Mouse (Mus musculus) right cerebral cortex, adult 18-20 months (tissue): ENCODE measurements around the gene Twnk.
"Not testable (repeated sequence)": the region's sequence is repeated elsewhere in the genome, so short reads cannot be mapped to it uniquely, and the experiment has no call there.

Experiments
- DNase-seq: peaks from one replicate; pipeline ENCODE4 v3.0.0; 2022; ENCODE audit warnings: mixed read lengths

Twnk gene

DNA sequence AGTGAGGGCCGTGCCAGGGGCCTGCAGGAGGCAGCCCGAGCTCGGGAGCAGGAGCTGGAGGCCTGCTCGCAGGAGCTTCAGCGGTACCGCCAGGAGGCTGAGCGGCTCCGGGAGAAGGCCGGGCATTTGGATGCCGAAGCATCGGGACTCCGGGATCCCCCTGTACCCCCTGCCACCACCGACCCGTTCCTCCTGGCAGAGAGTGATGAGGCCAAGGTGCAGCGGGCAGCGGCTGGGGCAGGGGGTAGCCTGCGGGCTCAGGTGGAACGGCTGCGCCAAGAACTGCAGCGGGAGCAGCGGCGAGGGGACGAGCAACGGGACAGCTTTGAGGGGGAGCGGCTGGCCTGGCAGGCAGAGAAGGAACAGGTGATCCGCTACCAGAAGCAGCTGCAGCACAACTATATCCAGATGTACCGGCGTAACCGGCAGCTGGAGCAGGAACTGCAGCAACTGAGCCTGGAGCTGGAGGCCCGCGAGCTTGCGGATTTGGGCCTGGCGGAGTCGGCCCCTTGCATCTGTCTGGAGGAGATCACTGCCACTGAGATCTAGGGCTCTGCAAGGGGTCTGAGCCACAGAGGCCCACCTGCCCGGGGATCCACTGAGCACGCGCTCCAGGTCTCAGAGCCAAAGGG lies 20.6 kb downstream of the Twnk start:
- DNase-seq, result no peak

- no peak for DNase-seq
These were observed 21.7 kb downstream of the Twnk start for GRCm38 (mm10) chr19:45026958-45027670.

- no peak for DNase-seq
These were observed 22.4 kb downstream of the Twnk start for GRCm38 (mm10) chr19:45027848-45028247.

DNA sequence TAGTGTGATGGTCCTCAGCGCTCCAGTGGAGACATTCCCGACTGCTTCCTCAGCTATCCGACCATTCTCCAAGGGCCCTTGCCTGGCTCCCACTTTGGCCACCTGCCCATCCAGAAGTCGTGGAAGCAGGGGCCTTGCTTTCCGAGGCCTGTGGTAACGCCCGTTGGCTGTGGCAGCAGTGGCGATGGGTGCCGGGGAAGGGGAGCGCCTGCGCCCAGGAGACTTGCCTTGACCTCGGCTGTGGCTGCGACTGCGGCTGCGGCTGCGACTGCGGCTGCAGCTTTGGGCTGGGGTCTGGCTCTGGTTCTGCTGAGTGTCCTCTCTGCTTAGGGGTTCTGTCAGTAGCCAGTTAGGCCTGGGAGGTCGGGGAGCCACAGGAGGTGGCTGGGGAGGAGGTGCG lies 23.3 kb downstream of the Twnk start:
- no peak for DNase-seq

GRCm38 (mm10) chr19:45029571-45029970 lies 24.1 kb downstream of the Twnk start:
- DNase-seq, result no peak

GRCm38 (mm10) chr19:45030111-45030510 lies 24.6 kb downstream of the Twnk start:
- no peak for DNase-seq

DNA sequence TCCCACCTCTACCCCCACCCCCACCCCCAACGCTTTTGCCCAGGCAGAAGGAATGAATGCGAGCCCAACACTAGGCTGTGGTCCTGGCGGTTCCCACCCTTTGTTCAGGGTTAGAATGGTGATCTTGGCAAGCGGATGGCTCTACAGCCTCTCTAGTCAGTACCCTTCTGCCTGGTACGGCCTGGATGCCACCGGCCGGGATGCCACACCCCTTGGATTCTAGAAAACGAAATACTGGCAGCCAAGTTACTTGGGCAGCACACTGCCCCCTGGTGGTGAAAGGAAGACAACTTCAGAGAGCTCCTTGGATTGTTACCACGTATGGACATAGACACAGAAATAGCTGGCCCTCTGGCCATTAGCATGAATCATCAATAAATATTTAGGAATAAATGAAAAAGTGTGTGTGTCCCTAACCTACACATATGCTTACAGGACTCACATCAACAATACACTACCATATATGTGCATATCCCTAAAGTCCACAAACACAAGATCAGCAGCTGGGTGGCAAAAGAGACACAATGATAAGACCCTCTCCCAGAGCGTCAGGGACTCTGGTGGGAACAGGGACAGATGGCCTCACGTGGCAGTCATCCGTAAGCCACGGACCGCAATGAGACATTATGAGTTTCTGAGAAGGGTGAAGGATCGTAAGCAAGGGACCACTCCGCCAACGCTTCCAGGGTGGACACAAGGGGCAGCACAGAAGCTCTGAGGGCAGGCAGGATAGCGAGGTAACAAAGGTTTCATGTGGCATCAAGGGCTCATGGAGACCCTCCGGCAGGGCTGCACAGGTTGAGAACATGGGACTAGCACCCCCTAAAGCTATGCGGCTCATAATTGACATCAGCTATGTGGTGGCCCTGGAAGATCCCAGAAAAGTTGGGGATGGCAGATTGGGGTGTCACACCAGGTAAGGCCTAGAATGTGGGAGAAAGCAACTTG lies 25.6 kb downstream of the Twnk start:
- peak; percentile 87 for DNase-seq

GRCm38 (mm10) chr19:45031780-45032179 lies 26.3 kb downstream of the Twnk start:
- DNase-seq, result peak; percentile 76

DNA sequence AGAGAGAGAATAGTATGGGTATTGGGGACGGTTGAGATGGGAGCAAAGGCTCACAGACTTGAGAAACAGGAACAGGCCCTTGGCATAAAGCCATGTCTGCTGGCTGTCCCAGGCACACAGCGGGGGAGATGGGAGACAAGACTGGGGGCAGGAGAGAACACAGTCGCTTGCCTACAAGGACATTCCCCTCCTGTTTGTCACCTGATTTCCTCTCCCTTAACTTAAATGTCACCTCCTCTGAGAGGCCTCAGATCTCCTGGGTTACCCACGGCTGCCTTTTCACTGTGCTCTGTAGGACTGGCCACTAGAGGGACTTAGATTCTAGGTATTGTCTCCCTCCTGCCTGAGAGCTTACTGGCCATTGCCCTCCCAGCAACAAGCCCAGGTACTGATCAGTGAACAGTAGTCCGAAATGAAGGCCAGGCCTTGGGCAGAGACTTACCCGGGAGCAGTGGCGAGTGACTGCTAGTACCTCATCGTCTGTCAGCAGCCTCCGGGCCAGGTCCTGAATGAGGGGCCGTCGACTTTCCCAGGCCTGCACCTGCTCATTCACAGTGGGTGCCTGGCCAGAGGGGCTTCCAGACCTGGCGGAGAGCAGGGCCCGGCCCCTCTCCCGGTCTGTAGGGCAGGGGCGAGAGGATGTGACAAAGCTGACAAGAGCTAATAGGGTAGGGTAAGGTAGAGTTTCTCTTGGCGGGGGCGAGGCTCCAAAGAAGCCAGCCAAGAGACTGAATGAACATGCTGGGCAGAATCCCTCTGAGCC lies 27.3 kb downstream of the Twnk start:
- DNase-seq, result no peak

GRCm38 (mm10) chr19:45036867-45037266 lies 31.4 kb downstream of the Twnk start:
- no peak for DNase-seq

GRCm38 (mm10) chr19:45038198-45038597 lies 32.7 kb downstream of the Twnk start:
- DNase-seq, result not testable (repeated sequence)

DNA sequence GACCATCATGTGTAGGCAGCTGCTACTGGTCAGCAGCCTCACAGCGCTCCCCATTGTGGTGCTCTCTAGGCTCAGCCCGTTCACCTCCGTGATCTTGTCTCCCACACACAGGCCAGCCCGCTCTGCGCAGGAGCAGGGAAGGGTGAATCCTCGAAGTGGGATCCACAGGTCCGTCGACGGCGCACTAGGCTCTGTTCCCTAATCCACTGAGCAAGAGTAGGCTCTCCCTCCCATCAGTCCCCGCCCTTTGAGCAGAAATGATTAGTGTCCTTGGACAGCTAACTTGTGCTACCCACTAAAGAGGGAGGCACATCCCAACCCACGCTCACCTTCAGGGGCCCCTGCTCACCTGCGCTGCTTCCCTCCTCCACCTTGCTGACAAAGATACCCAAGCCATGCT lies 34.8 kb downstream of the Twnk start:
- DNase-seq, result no peak

GRCm38 (mm10) chr19:45044389-45044927 lies 39.0 kb downstream of the Twnk start:
- no peak for DNase-seq

GRCm38 (mm10) chr19:45045236-45045635 lies 39.8 kb downstream of the Twnk start:
- no peak for DNase-seq

- DNase-seq, result no peak
These were observed 40.2 kb downstream of the Twnk start, which contains the start of gene Pdzd7 for GRCm38 (mm10) chr19:45045651-45046050. Pdzd7 (minus strand) TSS chr19:45045717.

DNA sequence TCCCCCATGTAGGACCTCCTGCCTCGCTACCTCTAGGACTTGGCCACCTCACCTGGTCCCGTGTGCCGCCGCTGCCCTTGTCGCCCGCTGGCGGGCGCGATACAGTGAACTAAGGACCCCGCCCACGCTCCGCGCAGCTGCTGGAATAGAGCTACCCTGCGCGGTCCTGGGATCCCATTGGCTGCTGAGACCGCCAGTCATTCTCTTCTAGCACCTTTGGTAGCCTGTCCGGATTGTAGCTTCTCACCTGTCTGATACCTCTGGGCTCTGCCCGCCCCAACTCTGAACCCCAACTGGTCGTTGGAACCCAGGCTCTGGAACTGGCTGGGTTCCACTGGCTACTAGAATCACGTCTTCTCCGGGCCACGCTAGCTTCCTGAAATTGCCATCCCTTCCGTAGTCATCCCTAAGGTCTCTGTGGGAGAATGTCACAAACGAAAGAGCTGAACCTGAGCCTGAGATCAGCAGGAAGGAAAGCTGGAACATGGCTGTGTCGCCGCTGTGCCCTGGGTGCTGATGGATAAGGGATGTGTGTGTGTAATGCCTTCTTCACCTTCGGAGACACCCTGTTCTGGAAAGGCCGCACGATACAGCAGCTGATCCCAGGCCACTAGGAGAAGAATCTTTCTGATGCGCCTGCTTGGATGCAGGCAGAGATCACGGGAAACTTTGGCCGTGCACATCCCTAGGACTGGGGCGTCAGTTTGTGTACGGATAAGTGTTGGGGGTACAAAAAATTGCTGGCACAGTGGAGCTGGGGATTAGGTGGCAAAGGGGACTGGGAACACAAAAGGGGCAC lies 41.3 kb downstream of the Twnk start:
- peak; percentile 92 for DNase-seq

DNA sequence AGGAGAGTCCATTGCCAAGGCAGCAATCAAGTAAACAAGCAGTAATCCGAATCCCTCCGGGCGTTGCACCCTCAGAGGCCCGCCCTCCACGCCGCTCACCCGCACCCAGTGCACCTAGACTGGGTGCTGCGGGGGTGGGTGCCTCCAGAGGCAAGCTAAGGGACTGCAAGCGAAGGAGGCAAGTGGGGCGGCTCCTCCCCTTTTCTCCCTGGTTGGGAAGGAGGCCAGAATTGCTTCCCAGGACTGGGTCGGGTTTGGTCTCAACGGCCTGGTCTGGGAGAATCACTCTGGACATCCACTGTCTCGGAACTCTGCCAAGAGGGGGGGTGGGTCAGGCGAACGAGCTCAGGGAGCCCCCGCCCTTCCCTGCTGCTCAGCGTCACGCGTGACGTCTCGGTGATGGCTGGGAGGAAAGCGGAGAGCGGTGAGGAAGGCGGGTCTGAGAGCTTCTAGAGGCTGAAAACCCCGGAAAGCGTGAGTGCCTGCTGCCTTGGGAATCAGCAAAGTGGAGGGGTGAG lies 42.0 kb downstream of the Twnk start, which contains the start of gene Sfxn3:
Sfxn3 (plus strand) TSS at position 87 of the 518 bp plus-strand sequence.
- DNase-seq, result peak; percentile 94

DNA sequence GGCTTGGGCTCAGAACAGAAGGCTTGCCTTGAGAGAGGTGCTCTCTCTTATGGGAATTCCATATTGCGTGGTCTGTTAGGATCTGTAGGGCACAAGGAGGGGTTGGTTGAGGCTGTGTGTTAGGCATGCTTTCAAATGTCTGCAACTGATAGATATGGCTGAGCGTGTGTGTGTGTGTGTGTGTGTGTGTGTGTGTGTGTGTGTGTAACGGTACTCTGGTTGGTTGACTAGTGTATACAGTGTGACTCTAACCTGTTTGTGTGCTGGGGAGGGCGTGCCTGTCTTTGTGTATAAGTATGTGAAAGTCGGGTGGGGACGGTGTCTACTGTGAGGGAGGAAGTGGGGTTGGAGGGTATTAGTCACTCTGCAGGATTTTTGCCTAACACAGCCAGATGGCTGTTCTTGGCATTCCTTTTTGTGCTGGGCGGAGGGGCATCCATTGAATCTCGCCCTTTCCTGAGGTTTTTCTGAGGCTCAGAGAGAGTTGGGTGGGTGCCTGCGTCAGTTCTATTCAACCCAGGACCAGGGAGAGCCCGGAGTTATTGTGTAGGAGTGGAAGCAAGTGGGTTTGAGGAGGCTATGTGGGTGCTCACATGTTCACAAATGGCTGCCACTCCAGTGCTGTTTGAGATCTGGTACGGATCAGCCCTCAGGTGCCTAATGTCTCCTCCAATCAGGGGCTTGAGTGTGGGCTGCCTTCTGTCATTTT lies 42.6 kb downstream of the Twnk start:
- DNase-seq, result peak; percentile 93

- no peak for DNase-seq
These were observed 43.3 kb downstream of the Twnk start for GRCm38 (mm10) chr19:45048644-45049365.

DNA sequence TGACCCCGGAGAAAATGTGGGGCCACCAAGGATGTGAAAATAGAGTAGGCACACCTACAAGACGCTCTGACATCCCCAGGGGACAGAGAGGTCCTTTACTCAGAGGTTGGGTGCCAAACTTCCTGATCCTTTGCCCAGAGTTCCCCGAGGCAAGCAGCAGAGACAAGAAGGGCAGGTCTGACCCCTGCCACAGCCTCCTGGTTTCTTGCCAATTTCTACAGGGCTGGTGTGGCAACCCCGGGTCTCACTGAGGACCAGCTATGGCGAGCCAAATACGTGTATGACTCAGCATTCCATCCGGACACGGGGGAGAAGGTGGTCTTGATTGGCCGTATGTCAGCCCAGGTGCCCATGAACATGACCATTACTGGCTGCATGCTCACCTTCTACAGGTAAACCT lies 44.1 kb downstream of the Twnk start:
- DNase-seq, result no peak
